Mouse (Mus musculus): ENCODE results near the gene Cpne7. TPM values are rescaled to one million over a fixed set of nuclear protein-coding genes. Genes with fewer than 3 reads are reported as not detected.

Cpne7 gene
- polyA plus RNA-seq, 1 experiment = 7.1 TPM

- Histone ChIP-seq H3K4me3 (replicated peaks; ENCODE audit: insufficient read depth, low read depth, low read length) (no peak overlapping the region), H3K4me1 (ENCODE audit: control insufficient read depth, insufficient read depth, low read length) (peaks cover 4% of the 10 kb centered on the region; the same call in 1 of the 2 replicates), H3K27ac (ENCODE audit: insufficient read depth, low read length) (no peak overlapping the region), H3K27me3 (ENCODE audit: control insufficient read depth, insufficient read depth, low read length) (no peaks in the 10 kb centered on the region; the same call in 1 of the 2 replicates)
- no peak for DNase-seq
- TF ChIP-seq POLR2A (IDR thresholded peaks at IDR 0.05; ENCODE audit: borderline replicate concordance, insufficient read depth, low read length) = no peak
- TF ChIP-seq CTCF (IDR thresholded peaks at IDR 0.05; ENCODE audit: borderline replicate concordance, insufficient read depth, low read depth, low read length) = no peak
- WGBS = 70% methylated on average over 9 of the region's 9 CpGs
Measured at GRCm38 (mm10) chr8:123122059-123122458, 4.9 kb downstream of the Cpne7 start.

GRCm38 (mm10) chr8:123122670-123123069, 5.5 kb downstream of the Cpne7 start:
- no peaks in the 10 kb centered on the region for H3K27me3 ChIP-seq (ENCODE audit: control insufficient read depth, insufficient read depth, low read length)
- peaks cover 4% of the 10 kb centered on the region; the same call in 1 of the 2 replicates for H3K4me1 ChIP-seq (ENCODE audit: control insufficient read depth, insufficient read depth, low read length)
- no peak for TF ChIP-seq POLR2A (IDR thresholded peaks at IDR 0.05; ENCODE audit: borderline replicate concordance, insufficient read depth, low read length)
- no peak for TF ChIP-seq CTCF (IDR thresholded peaks at IDR 0.05; ENCODE audit: borderline replicate concordance, insufficient read depth, low read depth, low read length)
- WGBS = 79% methylated on average over 5 of the region's 5 CpGs
- no peak for DNase-seq
- no peak overlapping the region for H3K27ac ChIP-seq (ENCODE audit: insufficient read depth, low read length)
- no peak overlapping the region for H3K4me3 ChIP-seq (replicated peaks; ENCODE audit: insufficient read depth, low read depth, low read length)

- Histone ChIP-seq H3K27me3 (ENCODE audit: control insufficient read depth, insufficient read depth, low read length) (no peaks in the 10 kb centered on the region), H3K27ac (ENCODE audit: insufficient read depth, low read length) (no peak overlapping the region), H3K4me1 (ENCODE audit: control insufficient read depth, insufficient read depth, low read length) (peaks cover 4% of the 10 kb centered on the region; the same call in 1 of the 2 replicates), H3K4me3 (replicated peaks; ENCODE audit: insufficient read depth, low read depth, low read length) (no peak overlapping the region)
- DNase-seq = no peak
- TF ChIP-seq POLR2A (IDR thresholded peaks at IDR 0.05; ENCODE audit: borderline replicate concordance, insufficient read depth, low read length) (no peak), CTCF (IDR thresholded peaks at IDR 0.05; ENCODE audit: borderline replicate concordance, insufficient read depth, low read depth, low read length) (no peak)
- WGBS = 22% methylated on average over 19 of the region's 19 CpGs
Measured at GRCm38 (mm10) chr8:123126193-123126816, 9.1 kb downstream of the Cpne7 start.

GRCm38 (mm10) chr8:123131041-123131440, 13.9 kb downstream of the Cpne7 start:
- TF ChIP-seq POLR2A (IDR thresholded peaks at IDR 0.05; ENCODE audit: borderline replicate concordance, insufficient read depth, low read length) = no peak
- TF ChIP-seq CTCF (IDR thresholded peaks at IDR 0.05; ENCODE audit: borderline replicate concordance, insufficient read depth, low read depth, low read length) = no peak
- H3K4me3 ChIP-seq (replicated peaks; ENCODE audit: insufficient read depth, low read depth, low read length) = no peak overlapping the region
- DNase-seq = no peak
- H3K27me3 ChIP-seq (ENCODE audit: control insufficient read depth, insufficient read depth, low read length) = no peaks in the 10 kb centered on the region
- H3K27ac ChIP-seq (ENCODE audit: insufficient read depth, low read length) = no peak overlapping the region
- peaks cover 9% of the 10 kb centered on the region for H3K4me1 ChIP-seq (ENCODE audit: control insufficient read depth, insufficient read depth, low read length)
- 69% methylated on average over 9 of the region's 9 CpGs for WGBS

- WGBS = 100% methylated on average over 2 of the region's 2 CpGs
- Histone ChIP-seq H3K4me1 (ENCODE audit: control insufficient read depth, insufficient read depth, low read length) (peaks cover 7% of the 10 kb centered on the region; the same call in 1 of the 2 replicates), H3K27ac (ENCODE audit: insufficient read depth, low read length) (no peak overlapping the region), H3K4me3 (replicated peaks; ENCODE audit: insufficient read depth, low read depth, low read length) (no peak overlapping the region), H3K27me3 (ENCODE audit: control insufficient read depth, insufficient read depth, low read length) (no peaks in the 10 kb centered on the region)
- DNase-seq = no peak
- no peak for TF ChIP-seq POLR2A (IDR thresholded peaks at IDR 0.05; ENCODE audit: borderline replicate concordance, insufficient read depth, low read length)
- TF ChIP-seq CTCF (IDR thresholded peaks at IDR 0.05; ENCODE audit: borderline replicate concordance, insufficient read depth, low read depth, low read length) = no peak
Measured at GRCm38 (mm10) chr8:123132953-123133352, 15.8 kb downstream of the Cpne7 start.

- Histone ChIP-seq H3K27ac (ENCODE audit: insufficient read depth, low read length) (no peak overlapping the region), H3K4me3 (replicated peaks; ENCODE audit: insufficient read depth, low read depth, low read length) (no peak overlapping the region), H3K27me3 (ENCODE audit: control insufficient read depth, insufficient read depth, low read length) (no peaks in the 10 kb centered on the region), H3K4me1 (ENCODE audit: control insufficient read depth, insufficient read depth, low read length) (peaks cover 7% of the 10 kb centered on the region; the same call in 1 of the 2 replicates)
- TF ChIP-seq POLR2A (IDR thresholded peaks at IDR 0.05; ENCODE audit: borderline replicate concordance, insufficient read depth, low read length) (no peak), CTCF (IDR thresholded peaks at IDR 0.05; ENCODE audit: borderline replicate concordance, insufficient read depth, low read depth, low read length) (no peak)
- WGBS = 45% methylated on average over 11 of the region's 11 CpGs
- DNase-seq = no peak
Measured at GRCm38 (mm10) chr8:123134149-123134713, 17.1 kb downstream of the Cpne7 start.

- Histone ChIP-seq H3K4me3 (replicated peaks; ENCODE audit: insufficient read depth, low read depth, low read length) (no peak overlapping the region), H3K27me3 (ENCODE audit: control insufficient read depth, insufficient read depth, low read length) (no peaks in the 10 kb centered on the region), H3K4me1 (ENCODE audit: control insufficient read depth, insufficient read depth, low read length) (peaks cover 7% of the 10 kb centered on the region; the same call in 1 of the 2 replicates), H3K27ac (ENCODE audit: insufficient read depth, low read length) (no peak overlapping the region)
- TF ChIP-seq CTCF (IDR thresholded peaks at IDR 0.05; ENCODE audit: borderline replicate concordance, insufficient read depth, low read depth, low read length) = no peak
- no peak for TF ChIP-seq POLR2A (IDR thresholded peaks at IDR 0.05; ENCODE audit: borderline replicate concordance, insufficient read depth, low read length)
- WGBS = 22% methylated on average over 7 of the region's 7 CpGs
- DNase-seq = no peak
Measured at GRCm38 (mm10) chr8:123135406-123135805, 18.2 kb downstream of the Cpne7 start.

- WGBS = 59% methylated on average over 9 of the region's 9 CpGs
Measured at GRCm38 (mm10) chr8:123135806-123136205, 18.6 kb downstream of the Cpne7 start.

More at GRCm38 (mm10) chr8:123135806-123136205, 18.6 kb downstream of the Cpne7 start:
- Histone ChIP-seq H3K4me3 (replicated peaks; ENCODE audit: insufficient read depth, low read depth, low read length) (no peak overlapping the region), H3K27me3 (ENCODE audit: control insufficient read depth, insufficient read depth, low read length) (no peaks in the 10 kb centered on the region), H3K4me1 (ENCODE audit: control insufficient read depth, insufficient read depth, low read length) (peaks cover 7% of the 10 kb centered on the region; the same call in 1 of the 2 replicates), H3K27ac (ENCODE audit: insufficient read depth, low read length) (no peak overlapping the region)
- DNase-seq = no peak
- TF ChIP-seq CTCF (IDR thresholded peaks at IDR 0.05; ENCODE audit: borderline replicate concordance, insufficient read depth, low read depth, low read length) (no peak), POLR2A (IDR thresholded peaks at IDR 0.05; ENCODE audit: borderline replicate concordance, insufficient read depth, low read length) (no peak)

Measured in cerebellum, adult 2 months (tissue).